Mouse (Mus musculus): ENCODE measurements at regions not wholly inside any gene's neighbourhood (a gene's known extent, or its start where the extent isn't known, plus 50 kb on each side); places are given as distances from the start of the nearest gene placed in this dataset.

DNA sequence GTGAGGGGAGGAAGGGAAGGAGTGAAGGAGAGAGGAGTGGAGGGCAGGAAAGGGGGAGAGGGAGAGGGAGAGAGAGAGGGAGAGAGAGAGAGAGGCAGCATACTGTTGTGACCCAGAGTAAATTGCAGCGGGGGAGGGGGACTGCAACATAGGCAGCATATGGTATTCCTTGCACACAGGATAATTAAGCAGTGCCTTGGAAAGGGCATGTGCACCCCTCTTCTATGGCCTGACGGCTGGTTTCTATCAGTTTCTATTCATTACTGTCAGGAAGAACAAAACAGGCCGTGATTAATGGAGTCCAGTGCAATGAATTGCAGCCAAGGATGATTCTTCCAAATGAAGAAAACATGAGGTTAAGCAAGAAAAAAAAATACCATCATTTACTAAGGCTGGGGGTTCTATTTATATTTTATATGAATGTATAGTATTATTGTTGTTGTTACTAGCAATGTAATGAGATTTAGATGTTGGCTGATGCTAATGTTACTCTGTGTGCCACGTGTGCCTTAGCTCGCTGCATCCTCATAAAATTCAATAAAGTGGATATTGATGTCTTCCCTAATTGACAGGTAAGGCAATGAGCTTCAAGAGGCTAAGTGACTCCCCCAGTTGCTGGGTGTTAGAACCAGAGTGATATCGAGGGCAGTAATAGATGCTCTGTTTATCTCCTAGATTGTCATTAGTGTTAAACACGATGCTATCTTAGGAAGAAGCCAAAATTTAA is 181.3 kb downstream of the Gm19935 start:
- DNase-seq: no peak

DNA sequence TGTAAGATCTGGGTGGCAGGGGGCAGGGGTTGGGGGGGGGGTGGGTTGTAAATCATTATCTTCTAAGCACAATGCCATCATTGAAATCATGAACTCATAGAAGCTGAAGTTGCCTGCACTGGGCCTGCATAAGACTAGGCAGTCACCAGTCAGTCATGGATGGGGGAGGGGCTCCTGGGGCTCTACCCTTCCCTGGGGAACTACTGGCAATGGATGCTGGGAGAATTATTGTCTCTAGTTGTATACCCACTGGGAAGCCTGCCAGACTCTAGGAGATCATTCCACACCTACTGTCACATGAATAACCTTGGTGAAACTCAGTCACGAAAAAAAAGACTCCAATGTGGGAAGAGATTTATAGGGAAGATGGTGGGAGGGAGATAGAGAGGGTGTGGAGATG is 186.4 kb downstream of the Gm19935 start:
- DNase-seq: no peak

DNA sequence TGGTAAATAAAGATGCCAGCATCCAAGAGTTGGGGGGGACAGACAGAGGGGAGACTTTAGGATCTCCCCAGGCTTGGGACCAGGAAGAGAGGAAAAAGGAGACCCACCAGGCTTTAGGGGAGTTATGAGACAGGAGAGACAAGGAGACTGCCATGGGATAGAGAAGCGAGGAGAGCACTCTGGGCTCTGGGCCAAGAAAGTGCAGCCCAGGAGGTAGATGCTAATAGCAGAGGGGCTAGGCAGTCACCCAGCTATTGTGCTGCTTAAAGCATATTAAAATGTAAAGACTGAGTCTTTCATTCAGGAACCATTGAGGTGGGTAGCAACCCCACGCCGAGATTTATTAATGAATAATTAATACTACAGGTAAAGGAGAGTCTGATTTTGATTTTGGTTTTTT is 208.8 kb downstream of the Gm19935 start:
- DNase-seq: no peak

DNA sequence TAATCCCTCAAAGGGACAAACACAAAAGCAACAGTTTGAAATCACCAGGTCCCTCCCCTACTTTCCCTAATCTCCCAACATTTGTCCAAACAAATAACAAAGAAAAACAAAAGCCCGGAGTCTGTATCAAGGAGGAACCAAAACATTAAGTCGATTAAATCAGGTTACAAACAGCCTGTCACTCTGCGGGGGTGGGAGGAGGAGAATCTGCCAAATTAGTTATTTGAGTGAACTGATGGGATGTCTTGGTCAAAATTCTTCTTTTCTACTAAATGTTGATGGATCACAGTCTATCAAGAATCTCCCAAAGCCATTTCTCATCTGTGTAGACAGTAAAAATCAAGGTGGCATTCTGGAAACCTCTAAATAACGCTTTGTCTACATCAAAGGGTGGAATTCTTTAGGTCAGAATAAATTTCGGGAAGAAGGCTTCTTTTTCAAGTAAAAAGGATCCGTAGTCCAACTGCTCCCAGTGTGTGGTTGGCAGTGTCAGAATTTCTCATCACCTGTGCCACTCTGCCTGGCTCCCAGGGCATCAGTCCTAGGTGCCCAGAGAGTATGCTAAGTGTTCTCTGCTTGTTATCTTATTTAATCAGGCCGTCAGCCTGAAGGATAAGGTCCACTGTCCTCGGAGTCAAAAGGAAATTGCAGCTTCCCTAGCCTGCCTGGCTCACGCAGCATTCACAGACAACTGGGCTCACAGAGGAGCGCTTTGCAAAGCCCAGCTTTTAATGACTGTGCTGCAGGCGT is 216.1 kb downstream of the Gm19935 start:
- DNase-seq: peak; percentile 23

DNA sequence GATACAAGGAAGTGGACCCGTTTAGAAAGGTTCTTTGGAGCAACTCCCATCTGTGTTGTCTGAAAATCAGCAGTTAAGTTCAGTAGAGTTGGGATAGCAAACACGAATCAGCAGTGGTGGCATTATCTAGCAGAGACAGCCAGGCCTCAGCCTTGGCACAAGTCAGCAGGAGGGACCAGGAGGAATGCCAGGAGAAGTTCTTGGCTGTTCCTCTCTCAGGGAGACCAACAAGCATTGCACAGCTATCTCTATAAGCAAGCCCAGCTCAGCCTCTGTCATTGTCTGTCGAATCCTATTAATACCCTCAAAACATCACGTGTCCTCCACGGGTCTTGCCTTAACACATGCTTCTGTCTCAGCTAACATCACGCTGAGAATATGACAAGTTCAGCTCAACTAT is 219.8 kb downstream of the Gm19935 start:
- peak; percentile 16 for DNase-seq

DNA sequence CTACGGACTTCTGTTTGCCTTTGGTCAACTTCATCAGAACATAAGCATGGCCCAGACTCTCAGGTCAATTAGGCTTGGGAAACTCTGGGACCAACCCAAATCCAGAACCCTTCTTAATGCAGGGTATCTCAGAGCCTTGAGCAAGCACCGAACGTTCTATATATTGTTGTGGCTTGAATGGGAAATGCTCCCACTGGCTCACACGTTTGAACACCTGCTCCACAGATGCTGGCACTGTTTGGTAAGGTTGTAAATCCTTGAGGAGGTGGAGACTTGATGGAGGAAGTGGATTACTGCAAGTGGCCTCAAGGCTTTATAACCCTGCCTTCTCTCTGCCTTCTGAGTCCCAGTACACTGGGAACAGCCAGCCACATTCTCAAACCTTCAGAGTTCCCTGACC is 231.3 kb upstream of the Tox3 start:
- DNase-seq: no peak

DNA sequence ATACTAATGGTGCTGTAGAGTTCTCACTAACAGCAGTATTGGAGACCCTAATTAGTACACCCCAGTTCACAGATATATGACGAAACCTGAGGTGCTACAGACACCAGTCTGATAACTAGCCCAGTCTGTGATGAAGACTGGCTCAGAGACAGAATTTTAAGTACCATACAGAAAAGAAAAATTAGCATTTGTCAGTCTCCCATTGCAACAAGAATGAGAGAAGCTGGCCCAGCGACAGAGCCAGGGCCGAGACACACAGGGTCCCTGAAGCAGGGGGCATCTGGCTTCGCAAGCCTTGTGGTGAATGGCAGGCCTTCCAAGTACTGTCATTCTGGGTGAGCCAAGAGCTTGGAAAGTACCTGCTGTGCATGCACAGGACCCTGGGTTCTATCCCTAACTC is 228.8 kb upstream of the Tox3 start:
- DNase-seq: no peak

DNA sequence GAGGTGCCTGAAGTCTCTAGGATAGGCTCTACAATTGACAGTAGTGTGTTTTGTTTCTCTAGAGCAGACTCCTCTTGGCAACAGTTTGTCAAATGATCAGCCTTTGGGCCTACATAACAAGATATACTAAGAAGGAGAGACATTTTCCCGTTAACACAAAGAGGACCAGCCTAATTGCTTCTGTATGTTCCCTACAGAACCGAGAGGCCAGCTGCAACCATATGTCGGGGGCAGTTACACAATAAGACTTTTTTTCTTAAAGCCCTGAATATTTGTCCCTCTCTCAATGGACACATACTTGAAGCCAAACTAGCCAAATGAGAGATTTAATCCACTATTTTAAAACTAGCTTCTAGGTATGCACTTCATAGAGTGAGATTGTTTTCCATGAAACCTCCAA is 226.5 kb upstream of the Tox3 start:
- no peak for DNase-seq

DNA sequence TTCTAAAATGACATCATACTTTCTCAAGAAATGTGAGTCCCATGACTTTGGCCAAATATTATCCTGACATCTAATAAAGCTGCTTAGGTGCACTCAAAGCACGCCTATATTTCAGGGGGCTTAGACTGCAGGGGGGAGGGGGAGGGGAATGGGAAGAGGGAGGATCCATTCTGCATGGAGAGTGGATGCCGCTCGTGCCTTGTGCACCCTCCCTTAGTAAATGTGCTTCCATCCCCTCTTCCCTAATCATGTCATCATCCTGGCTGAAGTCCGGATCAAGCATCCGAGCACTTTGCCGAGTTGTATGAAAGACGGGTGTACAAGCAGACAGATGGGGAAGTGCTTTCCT is 207.9 kb upstream of the Tox3 start:
- DNase-seq: no peak

DNA sequence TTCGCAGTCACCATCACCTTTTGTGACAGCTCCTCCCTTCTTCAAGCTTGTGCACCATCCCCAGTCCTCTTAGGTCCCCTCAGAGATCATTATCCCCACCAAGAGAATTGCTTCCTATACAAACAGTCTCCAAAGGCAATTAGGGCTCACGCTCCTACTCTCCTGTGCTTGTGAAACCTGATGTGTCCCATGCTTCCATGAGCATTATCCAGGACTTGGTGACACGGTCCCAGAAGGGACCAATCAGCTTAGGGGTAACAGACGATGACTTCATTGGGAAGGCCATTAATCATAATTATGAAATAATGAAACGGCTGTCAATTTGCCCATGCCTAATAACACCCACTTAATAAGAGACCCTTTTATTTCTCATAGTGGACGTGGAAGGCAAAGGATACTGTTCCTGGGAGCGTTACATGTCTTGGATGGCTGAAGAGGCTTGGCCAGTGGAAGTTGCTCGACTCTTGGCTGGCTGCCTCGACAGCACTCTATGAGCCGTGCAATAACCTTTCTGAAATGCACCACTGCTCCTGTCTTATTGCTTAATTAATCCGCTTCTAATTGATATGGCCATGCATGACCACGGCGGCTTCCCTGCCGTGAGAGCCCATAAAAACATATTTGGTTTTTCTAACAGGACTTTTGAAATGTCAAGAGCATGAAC is 207.4 kb upstream of the Tox3 start:
- DNase-seq: no peak

DNA sequence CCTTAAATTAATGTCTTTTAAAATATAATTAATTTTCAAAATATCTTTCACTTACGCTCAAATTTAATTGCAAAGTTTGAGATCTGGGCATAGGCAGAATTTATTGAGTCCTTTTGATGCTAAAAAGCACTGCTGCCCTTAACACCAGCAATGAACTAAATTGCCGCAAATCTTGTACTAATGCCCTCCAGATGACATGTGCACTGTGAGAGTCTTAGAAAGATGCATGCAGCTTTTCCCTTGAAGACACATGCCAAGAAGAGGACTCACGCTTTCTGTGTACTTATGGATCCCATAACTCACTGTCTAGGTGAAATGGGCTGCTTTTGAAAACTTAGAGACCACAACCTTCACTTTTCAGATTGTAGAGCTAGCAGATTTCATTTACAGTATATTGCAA is 199.1 kb upstream of the Tox3 start:
- DNase-seq: no peak

DNA sequence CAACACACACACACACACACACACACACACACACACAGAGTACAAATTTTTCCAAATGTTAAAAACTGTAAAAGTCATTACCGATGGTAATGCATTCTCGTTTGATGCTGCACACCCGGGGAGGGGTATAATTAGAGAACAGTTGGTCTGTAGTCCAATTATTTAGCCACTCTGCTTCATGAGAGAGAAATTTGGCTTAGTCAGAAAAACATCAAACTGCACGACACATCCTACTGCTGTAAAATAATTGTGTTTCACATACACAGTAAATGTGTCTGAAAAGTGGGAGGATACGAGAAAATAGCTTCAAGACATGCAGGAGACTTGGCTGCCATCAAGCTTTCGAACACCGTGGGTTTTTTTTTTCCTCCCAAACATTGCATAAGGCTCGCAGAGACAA is 194.5 kb upstream of the Tox3 start:
- no peak for DNase-seq

DNA sequence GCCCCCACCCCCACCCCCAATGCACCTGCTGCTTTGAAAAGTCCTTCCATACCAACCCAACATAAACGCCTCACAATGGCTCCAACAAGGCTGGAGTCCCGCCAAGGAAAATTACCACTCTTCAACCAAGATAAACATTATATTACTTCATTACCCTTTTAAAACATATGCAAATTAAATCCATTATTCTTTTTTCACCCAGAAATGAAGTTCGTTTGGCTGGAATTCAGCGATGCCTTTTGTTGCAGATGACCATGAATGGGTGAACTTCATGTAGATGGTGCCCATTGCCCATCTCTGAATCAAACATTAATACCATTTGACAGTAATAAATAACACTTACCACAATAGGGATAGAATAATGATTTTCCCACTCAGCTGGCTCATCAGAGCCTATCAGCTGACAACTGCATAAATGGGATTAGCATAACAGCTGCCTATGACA is 188.1 kb upstream of the Tox3 start:
- DNase-seq: no peak

DNA sequence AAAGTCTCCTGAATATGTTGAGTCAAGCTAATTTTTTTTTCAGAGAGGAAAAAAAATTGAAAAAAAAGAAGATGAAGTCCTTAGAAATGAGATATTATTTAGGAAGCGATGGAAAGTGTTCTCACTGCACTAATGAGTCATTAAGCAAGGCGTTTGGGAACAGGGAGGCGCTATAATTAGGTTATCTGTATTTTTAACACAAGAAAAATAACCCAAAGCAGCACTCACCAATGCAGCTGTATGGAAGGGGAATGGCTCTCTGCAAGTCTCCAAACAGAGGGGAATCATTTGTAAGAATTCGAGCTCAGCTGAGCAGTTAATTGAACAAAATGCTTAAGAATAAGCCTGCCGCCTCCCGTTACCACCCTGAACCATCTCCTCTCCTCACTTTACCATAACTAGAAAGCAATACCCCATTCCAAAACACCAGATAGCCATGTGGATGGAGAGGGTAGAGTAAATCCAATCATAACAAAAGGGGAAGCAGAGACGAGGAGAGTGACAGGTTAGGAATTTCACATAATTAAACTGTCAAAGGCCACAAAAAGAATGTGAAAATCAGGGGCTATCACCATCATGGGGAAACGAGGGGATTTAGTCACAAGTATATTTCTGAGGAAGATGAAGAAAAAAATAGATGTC is 187.5 kb upstream of the Tox3 start:
- DNase-seq: no peak

DNA sequence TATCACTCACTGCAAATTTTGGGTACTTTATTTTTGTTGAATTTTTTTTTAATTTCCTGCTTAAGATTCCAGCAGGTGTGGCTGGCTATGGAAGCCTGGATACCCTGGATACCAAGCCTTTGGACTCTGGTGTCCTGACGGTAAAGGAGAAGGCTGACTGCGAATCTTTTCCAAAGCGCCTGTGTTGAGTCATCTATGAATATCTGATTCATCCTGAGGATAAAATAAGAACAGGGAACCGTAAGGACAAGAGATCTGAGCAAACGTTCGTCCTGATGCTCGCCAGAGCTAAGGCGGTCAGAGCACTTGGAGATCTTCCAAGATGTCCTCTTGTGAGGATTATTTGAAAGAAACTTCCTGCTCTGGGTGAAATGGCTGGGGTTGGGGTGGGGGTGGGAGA is 173.2 kb upstream of the Tox3 start:
- no peak for DNase-seq

DNA sequence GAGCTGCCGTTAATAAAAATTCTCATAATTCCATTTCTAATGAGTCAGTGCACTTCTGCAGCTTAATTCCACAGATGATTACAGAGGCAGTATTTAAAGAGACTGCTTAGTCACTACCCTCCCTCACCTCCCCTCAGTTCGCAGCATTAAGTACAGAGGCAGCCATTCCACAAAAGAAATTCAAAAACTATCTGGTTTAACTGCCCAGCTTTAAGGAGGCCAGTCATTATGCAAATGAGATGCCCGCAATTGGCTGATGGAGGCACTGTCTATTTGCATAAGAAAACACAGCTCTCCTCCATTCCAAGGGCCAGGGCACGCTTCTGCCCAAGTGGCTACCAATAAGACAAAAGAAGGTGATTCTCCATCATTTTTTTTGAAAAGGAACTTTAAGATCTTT is 172.0 kb upstream of the Tox3 start:
- no peak for DNase-seq

DNA sequence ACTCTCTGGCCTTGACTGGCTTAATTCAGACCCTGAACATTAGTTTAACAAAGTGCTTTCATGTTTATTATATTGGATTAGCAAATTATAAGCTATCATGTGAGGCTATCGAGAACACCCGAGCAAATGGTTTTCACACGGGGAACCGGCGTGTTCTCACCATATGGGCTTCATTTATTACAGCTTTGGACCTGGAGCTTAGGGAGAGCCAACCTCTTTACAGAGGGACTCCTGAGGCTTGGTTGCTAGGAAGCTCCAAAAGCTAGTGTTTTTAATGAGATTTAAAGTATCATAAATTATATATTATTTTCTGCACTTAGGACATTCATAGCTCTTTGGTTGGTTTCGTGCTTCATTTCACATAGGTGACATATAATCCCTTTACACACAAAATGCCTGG is 171.4 kb upstream of the Tox3 start:
- no peak for DNase-seq

DNA sequence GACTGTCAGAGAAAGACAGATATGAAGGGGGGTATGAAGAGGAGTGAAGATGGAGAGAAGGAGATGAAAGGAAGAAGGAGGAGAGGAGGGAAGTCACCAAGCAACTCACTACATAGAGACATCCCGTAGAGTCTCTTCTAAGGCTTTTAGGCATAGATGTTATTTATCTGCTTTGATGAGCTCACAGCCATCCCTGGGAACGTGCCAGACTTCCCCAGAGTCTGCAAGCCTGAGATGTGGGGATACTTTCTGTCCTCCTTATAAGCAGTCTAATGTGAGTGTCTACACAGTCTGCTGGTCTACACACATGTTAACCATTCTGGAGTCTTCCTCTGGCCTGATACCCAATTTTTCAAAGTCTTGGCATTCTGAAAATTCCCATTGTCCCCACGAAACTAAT is 166.0 kb upstream of the Tox3 start:
- DNase-seq: no peak

DNA sequence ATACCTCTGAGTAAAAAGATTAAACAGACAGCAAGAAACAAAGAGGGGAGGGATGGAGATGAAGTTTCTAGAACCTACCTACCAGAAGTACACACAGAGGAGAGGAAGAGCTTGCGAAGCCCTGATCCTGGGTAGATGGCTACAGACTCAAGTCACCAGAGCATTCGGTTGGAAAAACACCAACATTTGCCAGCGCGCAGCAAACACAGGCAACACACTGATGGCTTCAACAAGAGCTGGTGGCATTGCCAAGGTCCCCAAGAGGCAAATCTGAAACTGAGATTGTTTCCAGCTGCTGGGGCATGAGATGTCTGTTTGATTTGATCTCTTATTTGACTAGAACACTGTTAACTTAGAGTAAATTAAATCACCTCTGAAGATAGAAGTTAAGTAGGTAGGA is 165.5 kb upstream of the Tox3 start:
- no peak for DNase-seq

DNA sequence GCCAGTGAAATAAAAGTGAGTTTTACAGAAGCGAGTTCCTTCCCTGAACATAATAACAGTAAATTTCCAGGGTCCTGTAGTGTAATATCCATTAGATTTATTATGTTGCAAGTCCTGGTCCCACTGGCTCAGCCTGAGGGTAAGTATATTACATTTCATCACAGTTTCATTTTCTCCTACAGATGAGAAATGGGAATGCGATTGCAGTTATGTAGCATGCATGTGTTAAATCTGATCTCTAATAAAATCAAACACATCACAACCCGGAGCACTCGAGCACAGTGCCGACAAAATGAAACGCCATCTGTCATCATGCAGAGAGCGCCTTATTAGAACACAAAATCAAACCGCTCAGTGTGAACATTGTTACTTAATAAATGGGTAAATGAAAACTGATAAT is 165.0 kb upstream of the Tox3 start:
- DNase-seq: no peak

DNA sequence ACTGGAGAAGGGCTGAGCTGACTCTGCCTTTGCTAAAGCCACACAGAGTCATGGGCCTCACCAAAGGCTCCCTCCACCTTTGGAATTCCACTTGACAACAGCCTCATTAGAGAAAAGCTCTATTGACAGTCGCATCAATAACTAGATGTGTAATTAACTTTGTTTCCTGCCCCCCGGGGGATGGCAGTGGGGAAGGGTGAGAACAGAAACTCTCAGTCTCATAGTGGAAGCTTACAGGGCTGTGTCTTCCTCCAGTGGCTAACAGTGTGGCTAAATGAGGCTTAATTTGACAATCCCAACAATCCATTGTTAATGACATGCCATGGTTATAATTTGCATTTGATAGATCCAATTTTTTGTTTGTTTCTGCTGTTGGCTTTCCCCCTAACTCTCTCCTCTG is 164.5 kb upstream of the Tox3 start:
- no peak for DNase-seq

DNA sequence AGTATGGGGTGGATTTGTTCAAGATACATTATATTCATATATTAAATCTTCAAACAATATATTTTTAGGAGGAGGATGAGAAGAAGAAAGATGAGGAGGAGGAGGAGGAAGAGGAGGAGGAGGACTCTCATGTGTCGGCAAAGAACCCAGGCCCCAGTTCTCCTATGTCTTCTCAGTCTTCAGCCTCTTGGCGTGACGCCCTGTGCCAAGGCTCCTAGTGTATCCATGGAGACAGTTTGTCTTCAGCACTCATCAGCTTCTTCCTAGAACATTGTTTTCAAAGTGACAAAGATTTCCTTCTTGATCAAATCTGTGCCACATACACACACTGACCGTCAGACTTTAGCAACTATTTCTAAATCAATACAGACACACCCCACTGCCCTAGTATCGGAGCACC is 156.4 kb upstream of the Tox3 start:
- no peak for DNase-seq

DNA sequence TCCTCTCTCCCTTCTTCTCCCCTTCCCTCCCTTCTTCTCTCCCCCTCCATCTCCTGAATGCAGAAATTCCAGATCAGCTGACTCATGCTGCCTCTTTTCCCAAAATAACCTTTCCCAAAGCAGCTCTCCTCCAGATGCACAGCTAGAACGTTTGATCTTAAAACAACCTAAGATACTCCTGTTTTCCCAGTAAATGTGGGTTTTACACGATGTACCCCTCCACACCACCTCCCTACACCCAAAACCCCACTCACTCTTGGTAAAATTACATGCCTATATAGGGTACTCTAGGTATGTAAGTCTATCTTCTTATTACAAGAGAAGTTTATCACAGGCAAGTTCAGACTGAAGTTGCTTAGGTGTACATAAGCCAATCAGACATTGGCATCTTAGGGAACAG is 155.2 kb upstream of the Tox3 start:
- no peak for DNase-seq

DNA sequence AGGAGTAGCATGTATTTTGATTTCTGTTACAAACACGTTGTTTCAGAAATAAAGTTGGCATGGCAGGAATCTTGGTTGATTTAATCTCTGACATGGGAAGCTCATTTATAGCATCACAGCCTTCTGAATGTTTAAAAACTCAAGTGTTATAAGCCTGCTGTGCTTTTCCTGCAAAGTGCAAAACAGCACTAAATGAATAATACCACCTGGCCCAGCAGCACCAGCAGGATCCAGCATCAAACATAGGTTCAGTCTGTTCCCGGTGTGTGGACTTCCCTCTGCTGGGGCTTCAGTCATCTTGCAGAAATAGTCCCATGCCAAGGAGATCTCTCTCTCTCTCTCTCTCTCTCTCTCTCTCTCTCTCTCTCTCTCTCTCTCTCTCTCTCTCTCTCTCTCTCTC is 154.7 kb upstream of the Tox3 start:
- DNase-seq: no peak
